Mouse (Mus musculus): ENCODE results near the gene Ap1m2.
"Not testable (repeated sequence)": the region's sequence is repeated elsewhere in the genome, so short reads cannot be mapped to it uniquely, and the experiment has no call there.

Ap1m2 gene

DNA sequence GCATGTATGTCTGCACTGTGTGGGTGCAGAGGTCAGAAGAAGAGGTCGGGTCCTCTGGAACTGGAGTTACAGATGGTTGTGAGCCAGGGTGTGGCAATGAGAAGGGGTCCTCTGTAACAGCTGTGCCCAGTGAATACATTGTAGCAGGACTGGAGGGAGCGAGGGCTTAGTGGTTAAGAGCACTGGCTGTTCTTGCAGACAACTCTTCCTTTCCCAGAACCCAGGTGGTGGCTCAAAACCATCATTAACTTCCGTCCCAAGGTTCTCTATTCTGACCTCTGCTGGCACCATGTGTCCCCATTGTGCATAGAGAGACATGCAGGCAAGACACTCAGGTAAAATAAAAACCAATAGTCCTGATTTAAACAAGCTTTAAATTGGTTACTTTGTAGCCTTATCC is 15.4 kb upstream of the Ap1m2 start:
- no peak for DNase-seq (ENCODE audit: low spot score in 2 of 2)

DNA sequence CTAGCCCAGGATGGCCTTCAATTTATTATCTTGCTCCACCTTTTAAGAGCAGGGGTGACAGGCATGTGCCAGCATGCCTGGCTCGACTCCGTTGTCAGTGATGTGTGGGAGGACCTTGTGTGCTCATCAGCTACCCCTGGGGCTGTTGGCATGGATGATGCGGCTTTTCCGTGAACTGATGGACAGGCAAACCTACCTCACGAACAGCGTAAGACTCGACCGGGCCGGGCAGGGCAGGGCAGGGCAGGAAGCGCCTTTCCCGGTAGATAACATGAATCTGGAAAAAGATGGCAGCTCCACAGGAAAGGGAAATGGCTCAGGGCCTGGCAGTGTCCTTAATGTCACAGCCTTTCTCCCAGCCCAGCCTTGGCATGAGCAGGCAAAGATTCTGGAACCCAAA is 12.1 kb upstream of the Ap1m2 start:
- no peak for DNase-seq (ENCODE audit: low spot score in 2 of 2)

DNA sequence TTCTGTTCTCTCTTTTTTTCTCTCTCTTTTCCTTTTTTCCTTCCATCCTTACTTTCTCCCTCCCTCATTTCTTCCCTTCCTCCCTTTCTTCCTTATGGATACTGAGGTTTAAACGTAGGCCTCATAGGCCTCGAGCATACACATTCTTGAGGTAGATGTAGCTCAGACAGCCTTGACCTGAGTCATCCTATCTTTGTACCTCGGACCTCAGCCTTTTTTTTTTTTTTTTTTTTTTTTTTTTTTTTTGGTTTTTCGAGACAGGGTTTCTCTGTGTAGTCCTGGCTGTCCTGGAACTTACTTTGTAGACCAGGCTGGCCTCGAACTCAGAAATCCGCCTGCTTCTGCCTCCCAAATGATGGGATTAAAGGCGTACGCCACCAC is 10.8 kb upstream of the Ap1m2 start:
- not testable (repeated sequence) for DNase-seq (ENCODE audit: low spot score in 2 of 2)

DNA sequence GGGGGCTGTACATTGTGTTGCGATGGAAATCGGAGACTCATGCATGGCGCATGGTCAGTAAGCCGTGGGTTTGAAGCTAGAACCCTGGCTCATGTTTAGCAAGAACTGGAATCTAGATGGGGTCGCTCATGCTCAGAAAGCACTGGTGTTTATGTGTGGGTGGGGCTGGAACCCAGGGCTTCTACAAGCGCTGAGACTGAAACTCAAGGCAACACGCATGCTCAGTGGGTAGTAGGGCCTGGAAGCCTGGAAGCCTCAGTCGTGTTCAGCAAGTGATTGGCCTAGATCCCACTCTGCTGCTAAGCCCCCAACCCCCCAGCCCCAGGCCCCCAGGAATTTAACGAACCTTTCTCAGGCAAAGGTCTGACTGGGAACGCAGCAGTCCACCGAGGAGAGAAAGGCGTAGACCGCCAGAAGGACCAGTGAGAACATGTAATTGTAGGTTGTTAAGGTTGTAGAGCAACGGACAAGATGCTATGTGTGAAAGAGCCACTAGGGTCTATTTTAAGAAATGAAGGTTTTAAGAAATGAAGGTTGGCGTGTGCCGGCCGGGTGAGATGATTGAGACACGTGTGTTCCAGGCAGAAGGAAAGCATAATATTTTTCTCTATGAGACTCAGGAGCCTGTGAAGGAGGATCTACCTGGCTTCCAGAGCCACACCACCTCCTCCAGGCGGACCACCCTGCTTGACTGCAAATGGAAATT is 10.2 kb upstream of the Ap1m2 start:
- no peak for DNase-seq (ENCODE audit: low spot score in 2 of 2)

DNA sequence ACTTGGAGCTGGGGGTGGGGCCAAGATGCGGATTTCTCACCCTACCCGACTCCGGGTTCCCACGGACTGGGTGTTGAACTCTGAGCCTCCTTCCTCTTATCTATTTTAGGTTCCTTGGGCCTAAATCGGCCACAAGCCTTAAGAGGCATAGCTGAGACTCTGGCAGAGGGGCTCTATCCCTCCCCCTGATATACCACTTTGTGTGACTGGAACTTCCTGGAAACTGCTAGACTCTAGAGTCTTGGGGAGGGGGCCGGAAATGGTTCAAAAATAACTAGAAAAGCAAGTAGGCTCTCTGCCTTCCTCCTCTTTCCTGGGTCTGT is 9.3 kb upstream of the Ap1m2 start:
- DNase-seq (ENCODE audit: low spot score in 2 of 2), result no peak

DNA sequence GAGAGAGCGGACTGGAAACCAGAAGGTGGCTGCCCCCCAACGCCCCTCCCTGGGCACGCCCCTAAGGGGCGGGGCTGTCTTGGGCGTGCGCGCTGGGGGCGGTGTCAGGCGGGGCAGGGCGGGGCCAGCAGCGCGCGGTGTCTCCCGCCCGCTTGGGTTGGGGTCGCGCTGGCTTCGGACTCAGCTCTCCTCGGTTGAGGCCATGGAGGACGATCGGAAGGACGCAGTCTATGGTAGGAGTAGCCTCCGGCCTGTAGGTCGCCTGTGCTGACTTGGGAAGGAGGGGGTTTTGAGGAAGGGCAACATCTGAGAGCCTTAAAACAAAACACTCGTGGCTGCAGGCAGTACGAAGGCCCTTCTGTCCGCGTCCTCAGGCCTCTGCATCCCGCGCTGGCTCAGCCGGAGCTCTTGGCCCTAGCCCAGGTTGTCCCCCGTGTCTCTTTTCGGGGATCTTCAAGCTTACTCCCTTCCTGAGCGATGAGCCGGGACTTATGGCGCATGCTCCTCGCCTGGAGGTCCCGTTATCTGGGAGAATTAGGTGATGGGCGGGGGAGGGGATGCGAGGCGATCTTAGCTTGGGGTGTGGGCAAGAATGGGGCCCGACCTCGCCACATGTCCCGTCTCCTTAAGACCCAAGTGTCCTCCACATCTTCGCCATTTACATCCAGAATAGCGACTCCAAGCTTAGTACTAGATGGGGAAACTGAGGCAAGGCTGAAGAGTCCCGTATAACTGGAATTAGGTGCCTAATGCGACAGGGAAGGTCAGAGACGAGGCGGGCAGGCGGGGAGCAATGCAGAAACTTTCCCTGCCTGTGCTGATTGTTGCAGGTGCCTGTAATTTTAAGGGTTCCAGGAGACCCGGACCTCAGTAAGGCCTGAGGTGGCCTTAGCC is 8.7 kb upstream of the Ap1m2 start, which contains the start of gene Slc44a2:
TSS of gene Slc44a2 (plus strand) at position 80 of the 894 bp plus-strand sequence.
- DNase-seq (ENCODE audit: low spot score in 2 of 2), result peak; percentile 27 to 66

DNA sequence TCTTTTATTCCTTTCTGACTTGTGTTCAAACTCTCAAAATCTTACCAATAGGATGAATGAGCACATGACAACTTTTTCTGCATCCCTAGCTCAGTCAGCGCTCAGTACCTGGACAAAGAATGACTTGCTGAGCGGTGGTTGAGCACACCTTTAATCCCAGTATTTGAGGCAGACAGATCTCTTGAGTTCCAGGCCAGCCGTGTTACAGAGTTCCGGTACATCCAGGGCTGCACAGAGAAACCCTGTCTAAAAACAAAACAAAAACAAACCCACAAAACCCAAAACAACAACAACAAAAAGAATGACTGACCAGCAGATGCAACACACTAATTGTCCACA is 8.1 kb upstream of the Ap1m2 start:
- DNase-seq (ENCODE audit: low spot score in 2 of 2), result no peak

DNA sequence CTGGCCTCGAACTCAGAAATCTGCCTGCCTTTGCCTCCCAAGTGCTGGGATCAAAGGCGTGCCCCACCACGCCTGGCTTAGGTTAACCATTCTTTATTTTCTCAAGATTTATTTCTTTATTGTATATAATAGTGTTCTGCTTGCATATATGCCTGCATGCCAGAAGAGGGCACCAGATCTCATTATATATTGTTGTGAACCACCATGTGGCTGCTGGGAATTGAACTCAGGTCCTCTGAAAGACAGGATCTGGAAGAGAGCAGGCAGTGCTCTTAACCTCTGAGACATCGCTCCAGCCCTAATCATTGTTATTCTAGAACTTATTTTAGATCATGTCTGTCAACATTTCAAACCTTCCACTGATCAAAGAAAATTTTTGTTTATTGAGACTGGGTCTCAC is 7.4 kb upstream of the Ap1m2 start:
- no peak for DNase-seq (ENCODE audit: low spot score in 2 of 2)

DNA sequence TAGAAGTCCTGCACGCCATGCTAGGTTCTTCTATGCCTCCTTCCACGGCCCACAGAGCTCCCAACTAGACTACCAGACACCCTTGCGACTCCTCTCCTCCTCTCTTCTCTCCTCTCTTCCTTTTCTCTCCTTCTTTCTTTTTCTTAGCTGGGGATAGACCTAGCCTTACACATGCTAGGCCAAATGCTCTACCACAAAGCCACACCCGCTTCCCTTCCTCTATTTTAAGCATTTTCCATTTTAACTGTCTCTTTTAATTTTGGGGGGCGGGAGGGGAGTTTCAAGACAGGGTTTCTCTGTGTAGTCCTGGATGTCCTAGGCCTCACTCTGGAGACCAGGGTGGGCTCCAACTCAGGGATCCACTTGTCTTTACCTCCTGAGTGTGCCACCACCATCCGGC is 6.7 kb upstream of the Ap1m2 start:
- no peak for DNase-seq (ENCODE audit: low spot score in 2 of 2)

DNA sequence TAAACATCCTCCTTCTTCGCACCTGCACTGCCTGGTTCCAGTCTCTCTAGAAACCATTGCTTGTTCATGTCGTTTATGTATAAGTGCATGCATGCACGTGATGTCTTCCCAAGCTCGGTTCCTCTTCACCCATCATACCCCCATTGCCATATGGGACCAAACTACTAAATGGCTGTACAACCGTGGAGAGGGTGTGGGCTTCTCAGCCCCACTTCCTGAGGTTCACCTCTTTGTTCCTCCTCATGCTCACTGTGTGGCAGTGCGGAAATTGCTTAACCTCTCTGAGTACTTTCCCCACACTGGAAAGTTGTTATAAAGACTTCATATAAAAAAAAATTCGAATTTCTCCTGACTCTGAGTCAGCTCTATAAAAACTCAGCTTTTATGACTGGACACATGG is 4.6 kb upstream of the Ap1m2 start:
- DNase-seq (ENCODE audit: low spot score in 2 of 2), result no peak

DNA sequence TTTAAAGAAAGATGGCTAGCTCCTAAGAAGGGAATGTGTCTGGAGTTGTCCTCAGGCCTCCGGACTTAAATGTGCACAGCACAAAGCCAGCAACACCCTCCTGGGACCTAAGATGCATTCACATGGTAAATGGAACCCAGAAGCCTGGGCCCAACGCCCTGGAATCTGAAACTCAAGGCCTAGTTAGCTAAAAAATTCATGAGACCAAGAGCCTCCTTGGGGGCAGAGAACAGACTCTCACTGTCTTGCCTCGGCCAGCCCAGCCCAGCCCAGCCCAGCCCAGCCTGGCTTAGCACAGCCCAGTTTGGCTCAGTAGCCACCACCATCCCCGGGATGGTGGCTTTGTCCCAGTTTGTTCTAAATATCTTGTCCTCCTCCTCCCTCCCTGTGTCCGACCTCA is 3.3 kb upstream of the Ap1m2 start:
- DNase-seq (ENCODE audit: low spot score in 2 of 2), result no peak

DNA sequence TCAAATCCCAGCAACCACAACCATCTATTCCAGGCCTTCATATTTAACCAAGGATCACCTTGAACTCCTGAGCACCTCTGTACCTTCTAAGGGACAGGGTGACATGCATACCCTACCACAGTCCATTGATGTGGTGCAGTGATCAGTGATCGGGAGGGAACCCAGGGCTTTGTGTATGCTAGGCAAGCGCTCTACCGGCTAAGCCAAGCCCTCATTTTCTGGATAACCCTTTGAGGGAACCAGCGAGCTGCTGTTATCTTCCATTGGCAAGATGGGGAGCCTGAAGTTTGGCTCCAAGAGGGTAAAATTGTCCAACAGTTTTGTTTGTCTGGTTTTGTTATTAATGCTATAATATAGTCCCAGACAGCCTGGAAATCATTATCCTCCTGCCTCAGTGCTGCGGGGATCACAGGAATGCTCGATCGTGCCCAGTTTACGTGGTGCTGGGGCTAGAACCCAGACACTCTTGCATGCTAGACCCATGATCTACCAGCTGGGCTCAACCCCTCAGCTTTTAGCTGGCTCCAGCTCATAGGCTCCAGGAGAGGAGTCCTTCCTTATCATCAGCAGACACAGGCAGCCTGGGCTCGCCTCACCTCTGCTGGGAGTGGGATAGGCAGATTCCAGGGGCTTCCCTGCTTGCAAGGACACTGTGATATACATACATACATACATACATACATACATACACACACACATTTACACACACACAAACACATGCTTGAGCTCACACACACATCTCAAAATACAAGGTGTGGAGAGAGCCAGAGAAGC is 2.4 kb upstream of the Ap1m2 start:
- no peak for DNase-seq (ENCODE audit: low spot score in 2 of 2)

DNA sequence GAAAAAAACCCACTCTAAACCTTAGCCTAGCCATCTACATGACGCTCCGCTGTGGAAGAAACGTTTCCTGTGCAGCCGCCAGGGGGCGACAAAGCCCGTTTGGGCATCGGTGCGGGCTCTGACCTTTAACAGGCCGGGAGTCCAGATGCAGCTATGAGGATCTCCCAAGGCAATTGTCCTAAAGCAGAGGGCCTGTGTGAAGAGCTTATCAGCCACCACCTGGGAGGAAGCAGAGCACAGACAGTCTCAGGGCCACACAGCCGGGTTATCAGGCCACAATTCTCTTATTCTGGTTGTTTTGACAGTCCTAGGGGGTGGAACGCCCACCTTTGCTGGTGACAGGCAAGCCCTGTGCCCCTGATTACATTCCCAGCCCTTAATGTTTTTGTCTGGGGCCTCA is 1.3 kb upstream of the Ap1m2 start:
- peak in 1 of 2 experiments; percentile 72 for DNase-seq (ENCODE audit: low spot score in 2 of 2)

DNA sequence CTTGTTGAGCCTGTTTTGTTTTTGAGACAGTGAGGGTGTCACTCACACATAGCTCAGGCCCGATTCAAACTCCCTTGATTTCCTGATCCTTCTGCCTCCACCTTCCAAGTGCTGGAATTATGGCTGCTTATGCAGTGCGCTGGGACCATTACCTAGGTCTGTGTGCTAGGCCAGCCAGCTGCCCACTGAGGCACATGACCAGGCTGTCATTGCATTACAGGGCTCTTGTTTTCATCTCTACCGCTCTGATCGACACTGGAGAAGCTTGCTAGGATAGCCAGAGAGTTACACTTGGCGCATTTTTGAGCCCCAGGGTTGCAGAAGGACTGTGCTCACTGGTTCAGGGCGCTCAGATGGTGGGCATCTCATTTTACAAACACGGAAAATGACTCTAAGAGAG is 442 bp downstream of the Ap1m2 start:
- no peak for DNase-seq (ENCODE audit: low spot score in 2 of 2)

DNA sequence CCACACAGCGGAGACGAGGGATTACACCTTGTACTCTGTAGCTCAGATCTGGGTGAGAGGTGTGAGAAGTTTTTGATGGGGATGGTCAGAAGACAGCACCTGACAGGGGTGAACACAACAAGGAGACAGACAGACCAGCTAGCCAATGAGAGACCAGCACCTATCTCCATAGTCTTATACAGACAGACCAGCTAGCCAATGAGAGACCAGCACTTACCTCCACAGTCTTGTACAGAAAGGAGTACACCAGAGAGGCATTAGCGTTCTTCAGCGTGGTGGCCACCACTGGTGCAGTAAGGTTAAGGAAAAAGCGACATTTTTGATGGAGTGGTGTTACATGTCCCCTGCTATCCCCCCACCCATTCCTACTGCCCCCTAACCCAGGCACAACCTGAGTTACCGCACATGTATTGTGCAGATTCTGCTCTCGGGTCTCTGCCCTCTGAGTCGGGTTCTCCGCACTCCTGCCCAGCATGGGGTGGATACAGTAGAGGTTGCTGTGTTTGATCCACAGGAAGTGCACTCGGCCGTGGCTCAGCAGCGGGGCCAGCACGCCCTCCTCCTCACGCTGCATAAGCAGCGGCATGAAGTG is 2.9 kb downstream of the Ap1m2 start:
- no peak for DNase-seq (ENCODE audit: low spot score in 2 of 2)

DNA sequence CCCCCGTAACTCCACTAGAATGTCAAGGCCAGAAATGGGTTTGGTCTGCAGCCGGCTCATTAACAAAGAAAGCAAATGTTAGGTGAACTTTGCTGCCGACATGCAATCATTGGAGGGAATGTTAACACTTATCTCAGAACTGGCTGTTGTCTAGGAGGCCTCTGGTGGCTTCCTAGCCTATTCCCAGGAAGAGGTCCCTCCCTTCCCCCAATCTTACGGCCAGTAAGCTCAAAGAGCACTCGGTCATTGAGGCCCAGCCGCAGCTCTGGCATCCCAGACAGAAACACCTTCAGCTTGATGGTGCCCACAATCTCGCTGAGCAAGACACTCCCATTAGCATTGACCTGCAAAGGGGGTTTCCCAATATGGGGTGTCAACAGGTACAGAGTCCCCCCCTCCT is 7.1 kb downstream of the Ap1m2 start:
- DNase-seq (ENCODE audit: low spot score in 2 of 2), result no peak

DNA sequence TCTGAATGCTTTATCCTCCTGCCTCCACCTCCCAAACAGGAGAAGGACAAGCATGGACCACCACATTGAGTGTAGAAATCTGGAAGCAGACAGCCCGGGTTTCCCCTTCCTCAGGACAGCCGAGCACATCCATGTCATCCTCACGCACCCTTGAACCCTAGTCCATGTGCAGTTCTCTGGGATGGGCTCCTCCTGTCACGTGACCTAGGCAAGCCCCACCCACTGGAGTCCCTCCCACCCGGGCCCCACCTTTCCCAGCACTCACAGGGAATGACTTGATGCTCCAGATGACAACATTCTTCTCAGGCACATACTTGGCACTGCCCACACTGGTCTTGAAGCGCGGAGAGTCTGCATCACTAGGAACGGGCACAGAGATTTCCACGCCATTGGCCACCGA is 13.1 kb downstream of the Ap1m2 start:
- no peak for DNase-seq (ENCODE audit: low spot score in 2 of 2)

DNA sequence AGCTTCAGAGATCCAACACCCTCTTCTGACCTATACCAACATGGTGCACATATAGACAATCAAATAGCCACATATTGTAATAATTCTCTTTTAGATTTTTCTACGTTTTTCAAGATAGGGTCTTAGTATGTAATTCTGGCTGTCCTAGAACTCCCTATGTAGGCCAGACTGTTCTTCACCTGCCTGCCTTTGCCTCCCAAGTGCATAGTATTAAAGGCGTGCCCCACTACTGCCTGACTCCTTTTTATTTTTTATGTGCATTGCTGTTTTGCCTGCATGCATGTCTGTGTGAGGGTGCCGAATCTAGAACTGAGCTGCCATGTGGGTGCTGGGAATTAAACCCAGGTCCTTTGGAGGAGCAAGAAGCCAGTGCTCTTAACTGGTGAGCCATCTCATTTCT is 19.9 kb downstream of the Ap1m2 start:
- DNase-seq (ENCODE audit: low spot score in 2 of 2), result no peak

DNA sequence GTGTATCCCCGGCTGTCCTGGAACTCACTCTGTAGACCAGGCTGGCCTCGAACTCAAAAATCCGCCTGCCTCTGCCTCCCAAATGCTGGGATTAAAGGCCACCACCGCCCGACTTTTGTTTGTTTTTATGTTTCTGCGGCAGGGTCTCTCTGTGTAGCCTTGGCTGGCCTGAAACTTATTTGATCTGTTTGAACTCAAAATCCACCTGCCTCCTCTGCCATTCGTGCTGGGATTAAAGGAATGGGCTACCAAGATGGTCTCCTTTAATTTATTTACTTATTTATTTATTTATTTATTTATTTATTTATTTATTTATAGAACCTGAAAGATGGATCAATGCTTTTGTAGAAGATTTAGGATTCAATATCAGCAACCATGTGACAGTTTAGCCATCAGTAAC is 20.3 kb downstream of the Ap1m2 start:
- not testable (repeated sequence) for DNase-seq (ENCODE audit: low spot score in 2 of 2)

DNA sequence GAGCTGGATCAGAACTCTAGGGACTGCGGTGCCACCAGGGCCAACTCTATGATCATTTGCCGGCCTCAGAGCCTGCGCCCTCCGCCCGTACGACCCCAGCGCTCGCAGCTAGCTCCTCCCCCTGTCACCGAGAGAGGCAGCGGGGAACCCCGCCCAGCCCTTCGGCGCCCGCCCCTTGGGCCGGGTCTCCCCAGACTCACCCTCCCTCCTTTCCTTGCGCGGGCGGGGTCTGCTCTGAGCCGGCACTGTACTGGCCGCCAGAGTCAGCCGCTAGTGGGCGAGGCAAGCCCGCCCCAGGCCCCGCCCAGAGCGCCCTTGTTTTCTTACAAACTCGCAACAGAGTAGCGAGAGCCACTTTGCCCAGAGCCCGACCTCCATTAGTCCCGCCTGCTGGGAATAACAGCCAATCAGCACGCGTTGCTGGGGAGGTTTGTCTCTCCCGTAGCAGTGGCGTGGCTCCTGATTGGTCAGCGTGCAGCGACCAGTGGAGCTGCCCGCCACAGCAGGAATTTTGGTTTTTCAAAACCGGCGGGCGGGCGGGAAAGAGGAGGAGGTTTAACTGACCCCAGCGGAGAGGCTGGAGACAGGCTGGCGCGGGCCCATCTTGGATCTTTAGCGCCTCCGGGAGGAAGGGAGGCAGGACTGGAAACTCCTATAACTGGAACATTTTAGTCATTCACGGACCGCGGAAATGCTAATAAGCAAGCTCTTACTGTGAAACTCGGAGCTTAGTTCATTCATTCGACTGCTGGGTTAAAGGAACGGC is 20.9 kb downstream of the Ap1m2 start, which contains the start of gene Cdkn2d:
TSS of gene Cdkn2d (minus strand) at position 386 of the 766 bp plus-strand sequence.
- DNase-seq (ENCODE audit: low spot score in 2 of 2), result peak; percentile 100

DNA sequence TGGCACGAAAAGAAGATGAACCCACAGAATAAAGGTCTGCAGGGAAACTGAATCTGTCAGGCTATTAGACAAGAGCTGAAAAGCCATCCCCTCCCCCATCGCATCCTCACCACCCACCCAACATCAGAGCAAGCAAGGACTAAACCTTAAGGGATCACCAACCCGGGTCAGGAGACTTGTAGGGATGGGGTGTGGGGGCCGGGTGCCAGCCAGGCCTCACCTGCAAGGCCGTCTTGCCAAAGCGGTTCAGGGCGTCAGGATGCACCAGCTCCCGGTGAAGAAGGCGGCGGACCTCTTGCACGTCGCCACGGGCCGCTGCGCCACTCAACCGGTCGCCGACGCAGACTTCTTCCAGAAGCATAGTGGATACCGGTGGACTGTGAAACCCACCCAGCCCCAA is 21.5 kb downstream of the Ap1m2 start:
- DNase-seq (ENCODE audit: low spot score in 2 of 2), result peak in 1 of 2 experiments; percentile 61

DNA sequence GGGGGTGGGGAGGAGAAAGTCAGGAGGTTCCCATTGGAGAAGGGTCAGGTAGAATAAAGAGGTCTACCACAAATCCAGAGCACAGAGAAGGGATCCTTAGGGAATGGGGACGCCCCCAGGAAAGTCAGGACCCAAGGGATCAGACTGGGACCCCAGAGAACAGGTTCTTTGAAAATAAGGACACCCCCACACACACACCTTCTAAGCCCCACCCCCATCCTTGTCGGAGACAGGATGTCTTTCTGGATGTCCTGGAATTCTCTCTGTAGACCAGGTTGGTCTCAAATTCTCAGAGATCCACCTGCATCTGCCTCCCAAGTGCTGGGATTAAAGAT is 22.8 kb downstream of the Ap1m2 start:
- DNase-seq (ENCODE audit: low spot score in 2 of 2), result no peak
